Mouse (Mus musculus) thymus, adult 2 months (tissue): ENCODE measurements around the gene Epop.

Experiments used
- CTCF ChIP-seq: fragments of 200-500 bp; IDR thresholded peaks from 2 replicates; pipeline ENCODE4 v1.5.1; 2012; ENCODE audit warnings: mild to moderate bottlenecking, control low read depth, low read length, moderate library complexity, borderline replicate concordance; ENCODE audit not compliant: control insufficient read depth, poor library complexity, insufficient read depth; ENCODE audit errors: extremely low read depth
- POLR2A ChIP-seq: fragments of 200-500 bp; IDR thresholded peaks from 2 replicates; pipeline ENCODE4 v1.6.1; 2012; ENCODE audit warnings: mild to moderate bottlenecking, low read length, control low read depth, moderate library complexity; ENCODE audit not compliant: control insufficient read depth, poor library complexity, insufficient read depth; ENCODE audit errors: extremely low read depth

DNA sequence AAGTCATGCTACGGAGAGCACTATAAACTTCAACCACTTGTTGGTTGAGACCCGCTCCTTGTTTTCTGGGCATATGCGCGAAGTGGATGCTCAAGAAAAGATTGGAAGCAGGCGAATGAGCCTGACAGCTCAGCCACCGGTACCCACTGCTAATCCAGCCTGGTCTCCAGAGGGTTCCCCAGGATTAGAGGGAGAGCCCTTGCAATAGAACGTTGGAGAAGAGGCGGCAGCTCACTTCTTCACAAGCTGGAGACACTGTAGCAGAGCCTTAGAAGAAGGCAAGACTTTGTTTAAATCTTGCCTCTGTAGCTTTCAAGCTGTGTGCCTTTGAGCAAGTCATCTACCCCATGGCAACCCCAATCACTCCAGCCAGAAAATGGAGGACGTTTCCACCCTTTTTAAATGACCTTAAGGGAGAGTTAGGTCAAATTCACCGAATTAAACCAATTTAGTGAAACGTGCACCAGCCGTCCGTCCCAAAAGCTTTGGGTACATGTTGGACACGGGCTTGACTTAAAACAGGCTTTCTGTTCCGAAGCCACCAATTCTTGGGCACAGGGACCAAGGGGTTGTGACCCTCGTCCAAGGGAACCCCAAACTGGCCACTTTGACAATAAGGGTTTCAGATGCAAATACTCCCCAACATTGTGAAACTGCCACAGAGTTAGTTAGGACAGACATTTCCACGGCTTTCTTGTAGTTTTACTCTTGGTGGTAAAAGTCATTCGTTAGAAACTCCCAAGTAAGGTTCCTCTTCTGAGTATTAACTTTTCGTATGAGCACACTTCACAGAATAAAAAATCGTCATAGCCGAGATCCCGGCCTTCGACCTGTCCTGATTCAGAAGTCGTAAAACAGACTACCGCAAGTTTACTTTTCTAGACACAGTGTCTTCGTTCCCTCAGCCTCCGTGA lies 31.5 kb upstream of the Epop start:
- TF ChIP-seq CTCF (no peak), POLR2A (no peak)
